Mouse (Mus musculus) heart, adult 8-10 months (tissue): ENCODE data around the gene Serpina3a. TPM values are rescaled to one million over a fixed set of nuclear protein-coding genes. Genes with fewer than 3 reads are reported as not detected.
"Not testable (repeated sequence)": the region's sequence is repeated elsewhere in the genome, so short reads cannot be mapped to it uniquely, and the experiment has no call there.

Experiments used
- DNase-seq: peaks from one replicate; pipeline ENCODE4 v3.0.0; 2022; ENCODE audit warnings: low spot score
- total RNA-seq, 4 experiments: library from RNA; stranded (reverse); gene quantifications; 2 replicates each; pipeline ENCODE4 v1.2.4; 2022

Gene Serpina3a
- total RNA-seq: not detected

- not testable (repeated sequence) for DNase-seq
Observed at GRCm38 (mm10) chr12:104112333-104112732, at the start of gene Serpina3a. Serpina3a (plus strand) TSS chr12:104112724.

- DNase-seq: no peak
Observed at GRCm38 (mm10) chr12:104064532-104064931, 48.0 kb upstream of the Serpina3a start.

- DNase-seq: no peak
Observed at GRCm38 (mm10) chr12:104064996-104065395, 47.5 kb upstream of the Serpina3a start.

- peak; percentile 65 for DNase-seq
Observed at GRCm38 (mm10) chr12:104066241-104066640, 46.3 kb upstream of the Serpina3a start.

GRCm38 (mm10) chr12:104067549-104067948 lies 45.0 kb upstream of the Serpina3a start:
- DNase-seq: peak; percentile 71

GRCm38 (mm10) chr12:104069620-104070019 lies 42.9 kb upstream of the Serpina3a start:
- peak; percentile 53 for DNase-seq

GRCm38 (mm10) chr12:104071708-104072107 lies 40.8 kb upstream of the Serpina3a start:
- DNase-seq: no peak

GRCm38 (mm10) chr12:104072286-104072685 lies 40.2 kb upstream of the Serpina3a start:
- no peak for DNase-seq

- DNase-seq: no peak
Observed at GRCm38 (mm10) chr12:104090119-104090518, 22.4 kb upstream of the Serpina3a start.

GRCm38 (mm10) chr12:104091303-104091702 lies 21.2 kb upstream of the Serpina3a start:
- DNase-seq: no peak

GRCm38 (mm10) chr12:104100768-104101167 lies 11.8 kb upstream of the Serpina3a start, which contains the start of gene Serpina5:
Serpina5 (plus strand) TSS chr12:104101113.
- no peak for DNase-seq

GRCm38 (mm10) chr12:104105847-104106246 lies 6.7 kb upstream of the Serpina3a start:
- DNase-seq: no peak

GRCm38 (mm10) chr12:104106919-104107318 lies 5.6 kb upstream of the Serpina3a start:
- DNase-seq: no peak

- DNase-seq: no peak
Observed at GRCm38 (mm10) chr12:104108507-104108906, 4.0 kb upstream of the Serpina3a start.

- no peak for DNase-seq
Observed at GRCm38 (mm10) chr12:104114921-104115579, 2.5 kb downstream of the Serpina3a start.

GRCm38 (mm10) chr12:104123097-104123496 lies 10.6 kb downstream of the Serpina3a start:
- no peak for DNase-seq

GRCm38 (mm10) chr12:104123996-104124395 lies 11.5 kb downstream of the Serpina3a start:
- DNase-seq: no peak

- no peak for DNase-seq
Observed at GRCm38 (mm10) chr12:104125021-104125560, 12.6 kb downstream of the Serpina3a start.

- DNase-seq: no peak
Observed at GRCm38 (mm10) chr12:104127696-104128095, 15.2 kb downstream of the Serpina3a start, which contains the start of gene Serpina3b. Serpina3b (plus strand) TSS chr12:104127996.

- peak; percentile 78 for DNase-seq
Observed at GRCm38 (mm10) chr12:104131041-104131440, 18.5 kb downstream of the Serpina3a start.

GRCm38 (mm10) chr12:104138216-104138615 lies 25.7 kb downstream of the Serpina3a start:
- no peak for DNase-seq

- no peak for DNase-seq
Observed at GRCm38 (mm10) chr12:104140543-104141103, 28.1 kb downstream of the Serpina3a start.

GRCm38 (mm10) chr12:104141506-104141905 lies 29.0 kb downstream of the Serpina3a start:
- no peak for DNase-seq
